Mouse (Mus musculus) midbrain, postnatal 0 days (tissue): ENCODE measurements around the gene Alg6. TPM values are rescaled to one million over a fixed set of nuclear protein-coding genes. Genes with fewer than 3 reads are reported as not detected.

Experiments used
- ATAC-seq: fragments of 200-750 bp; cut with Nextera tagmentation; 2 replicates; pipeline ENCODE4 v1.8.0; 2017; ENCODE audit warnings: moderate number of reproducible peaks, mild to moderate bottlenecking, moderate TSS enrichment, moderate library complexity; ENCODE audit not compliant: low FRiP score
- DNase-seq: peaks from one replicate; pipeline ENCODE4 v3.0.0-alpha.2; 2015; ENCODE audit warnings: low spot score
- H3K27ac ChIP-seq: fragments of 300-500 bp; sonication (generic); 2 replicates; pipeline ENCODE4 v1.5.1; 2014; ENCODE audit warnings: low read depth, mild to moderate bottlenecking, low read length, mixed read lengths
- H3K27me3 ChIP-seq: fragments of 300-500 bp; sonication (generic); 2 replicates; pipeline ENCODE4 v1.6.1; 2014; ENCODE audit warnings: low read length, control low read depth, mixed read lengths; ENCODE audit not compliant: insufficient read depth
- H3K36me3 ChIP-seq: fragments of 300-500 bp; sonication (generic); 2 replicates; pipeline ENCODE4 v1.6.1; 2014; ENCODE audit warnings: low read length, control low read depth, mixed read lengths; ENCODE audit not compliant: insufficient read depth
- H3K4me1 ChIP-seq: fragments of 300-500 bp; sonication (generic); 2 replicates; pipeline ENCODE4 v1.6.1; 2014; ENCODE audit warnings: mild to moderate bottlenecking, control low read depth, antibody characterized with exemption, low read length, mixed read lengths; ENCODE audit not compliant: insufficient read depth
- H3K4me2 ChIP-seq: fragments of 300-500 bp; sonication (generic); 2 replicates; pipeline ENCODE4 v1.6.1; 2014; ENCODE audit warnings: low read depth, mild to moderate bottlenecking, low read length, mixed read lengths; ENCODE audit not compliant: poor library complexity, severe bottlenecking
- H3K4me3 ChIP-seq: fragments of 300-500 bp; sonication (generic); 2 replicates; pipeline ENCODE4 v1.5.1; 2014; ENCODE audit warnings: low read depth, mild to moderate bottlenecking, low read length, moderate library complexity
- H3K9ac ChIP-seq: fragments of 300-500 bp; sonication (generic); replicated peaks from 2 replicates; pipeline ENCODE4 v1.6.1; 2014; ENCODE audit warnings: mild to moderate bottlenecking, low read length, moderate library complexity, mixed read lengths; ENCODE audit not compliant: poor library complexity, severe bottlenecking
- H3K9me3 ChIP-seq: fragments of 300-500 bp; sonication (generic); 2 replicates; pipeline ENCODE4 v1.6.1; 2016; ENCODE audit warnings: low read length, control low read depth
- CTCF ChIP-seq: IDR thresholded peaks from 2 replicates; pipeline ENCODE4 v1.5.1; 2016; ENCODE audit warnings: antibody characterized with exemption, mild to moderate bottlenecking
- WGBS: fragments of 180-500 bp; shearing (Covaris S2); extraction: QIAGEN DNeasy Blood & Tissue Kit; methylation state at CpG from one replicate; pipeline ENCODE4 v1.1.7; 2014; 5-methylcytosine and 5-hydroxymethylcytosine counted together
- polyA plus RNA-seq: library from polyadenylated mRNA; unstranded; fragments of >200 nt; fragmentation: Nextera tagmentation; extraction: Ambion mirVana; gene quantifications from 2 replicates; pipeline ENCODE4 v1.2.1, GENCODE M21; 2015
- total RNA-seq: library from RNA; depleted of rRNA; stranded (reverse); fragments of >200 nt; gene quantifications from 2 replicates; pipeline ENCODE4 v1.2.3, GENCODE M21; 2014; rRNA removed

Gene Alg6
- total and polyA plus RNA-seq, 2 experiments from 2014 or later, result 14.2 to 29.5 TPM

GRCm38 (mm10) chr4:99752426-99752825 is 37.0 kb downstream of the Alg6 start:
- no peak for ATAC-seq

GRCm38 (mm10) chr4:99766303-99766702 is 50.8 kb downstream of the Alg6 start:
- H3K9me3 ChIP-seq, result no peaks in the 10 kb centered on the region
- H3K27me3 ChIP-seq, result no peaks in the 10 kb centered on the region
- no peak overlapping the region for H3K4me2 ChIP-seq
- ATAC-seq (no peak), DNase-seq (no peak)
- no peak overlapping the region for H3K27ac ChIP-seq
- no peak overlapping the region for H3K9ac ChIP-seq
- no peaks in the 10 kb centered on the region for H3K36me3 ChIP-seq
- H3K4me1 ChIP-seq, result no peaks in the 10 kb centered on the region
- no peak for TF ChIP-seq CTCF
- WGBS, result 76% methylated on average over 5 of the region's 5 CpGs
- H3K4me3 ChIP-seq, result no peak overlapping the region

More at GRCm38 (mm10) chr4:99752426-99752825, 37.0 kb downstream of the Alg6 start:
- H3K27me3 ChIP-seq, result no peaks in the 10 kb centered on the region
- no peak overlapping the region for H3K4me3 ChIP-seq
- 89% methylated on average over 5 of the region's 5 CpGs for WGBS
- no peak overlapping the region for H3K9ac ChIP-seq
- TF ChIP-seq CTCF, result no peak
- DNase-seq, result no peak
- no peak overlapping the region for H3K4me2 ChIP-seq
- no peaks in the 10 kb centered on the region for H3K4me1 ChIP-seq
- no peaks in the 10 kb centered on the region for H3K9me3 ChIP-seq
- 0 out of 2 replicates have a peak, but pooled peaks cover 3% of the 10 kb centered on the region for H3K36me3 ChIP-seq
- no peak overlapping the region for H3K27ac ChIP-seq

- Histone ChIP-seq H3K4me2 (no peak overlapping the region), H3K4me1 (no peaks in the 10 kb centered on the region), H3K9ac (no peak overlapping the region), H3K4me3 (no peak overlapping the region), H3K27ac (no peak overlapping the region), H3K27me3 (no peaks in the 10 kb centered on the region), H3K36me3 (no peaks in the 10 kb centered on the region), H3K9me3 (no peaks in the 10 kb centered on the region)
- DNase-seq (peak; percentile 67), ATAC-seq (no peak)
- TF ChIP-seq CTCF, result peak; percentile 68
- 32% methylated on average over 1 of the region's 1 CpGs for WGBS
Observed at GRCm38 (mm10) chr4:99766753-99767152, 51.3 kb downstream of the Alg6 start.

- Histone ChIP-seq H3K4me3 (no peak overlapping the region), H3K4me2 (no peak overlapping the region), H3K9me3 (no peaks in the 10 kb centered on the region), H3K9ac (no peak overlapping the region), H3K27me3 (no peaks in the 10 kb centered on the region), H3K36me3 (no peaks in the 10 kb centered on the region), H3K27ac (no peak overlapping the region), H3K4me1 (no peaks in the 10 kb centered on the region)
- 91% methylated on average over 5 of the region's 5 CpGs for WGBS
- DNase-seq (no peak), ATAC-seq (no peak)
- TF ChIP-seq CTCF, result no peak
Observed at GRCm38 (mm10) chr4:99770555-99770954, 55.1 kb downstream of the Alg6 start.

GRCm38 (mm10) chr4:99773041-99773440 is 57.6 kb downstream of the Alg6 start:
- no peak for TF ChIP-seq CTCF
- H3K36me3 ChIP-seq, result no peaks in the 10 kb centered on the region
- DNase-seq (peak; percentile 4), ATAC-seq (no peak)
- 60% methylated on average over 1 of the region's 1 CpGs for WGBS
- no peak overlapping the region for H3K4me3 ChIP-seq
- no peaks in the 10 kb centered on the region for H3K9me3 ChIP-seq
- no peak overlapping the region for H3K4me2 ChIP-seq
- no peak overlapping the region for H3K27ac ChIP-seq
- H3K4me1 ChIP-seq, result no peaks in the 10 kb centered on the region
- H3K27me3 ChIP-seq, result no peaks in the 10 kb centered on the region
- H3K9ac ChIP-seq, result no peak overlapping the region

GRCm38 (mm10) chr4:99792365-99792764 is 76.9 kb downstream of the Alg6 start:
- Histone ChIP-seq H3K4me2 (no peak overlapping the region), H3K9ac (no peak overlapping the region), H3K4me1 (no peaks in the 10 kb centered on the region), H3K27me3 (no peaks in the 10 kb centered on the region), H3K4me3 (no peak overlapping the region), H3K9me3 (no peaks in the 10 kb centered on the region), H3K36me3 (no peaks in the 10 kb centered on the region), H3K27ac (no peak overlapping the region)
- 95% methylated on average over 6 of the region's 6 CpGs for WGBS
- DNase-seq, result no peak
- no peak for TF ChIP-seq CTCF
- ATAC-seq, result no peak

Other genes starting within 250 kb of the Alg6 start
- gene Foxd3, start 59.4 kb upstream of the Alg6 start, total RNA-seq, result 0.71 and 1.0 TPM in 2 replicates
- gene Foxd3, start 59.4 kb upstream of the Alg6 start, polyA plus RNA-seq, result not detected in 2 replicates
- 8.6 and 19.4 TPM in 2 replicates for gene Efcab7, start 113.5 kb downstream of the Alg6 start, total RNA-seq
- 8.3 and 10.0 TPM in 2 replicates for gene Efcab7, start 113.5 kb downstream of the Alg6 start, polyA plus RNA-seq
- 103 and 112 TPM in 2 replicates for gene Pgm1, start 213.8 kb downstream of the Alg6 start, total RNA-seq
- gene Pgm1, start 213.8 kb downstream of the Alg6 start, polyA plus RNA-seq, result 106 and 114 TPM in 2 replicates
- 2.9 and 6.4 TPM in 2 replicates for gene Itgb3bp, start 214.1 kb downstream of the Alg6 start, total RNA-seq
- 6.6 and 8.8 TPM in 2 replicates for gene Itgb3bp, start 214.1 kb downstream of the Alg6 start, polyA plus RNA-seq